Mouse (Mus musculus): ENCODE results near the gene Frmd4b. TPM values are rescaled to one million over a fixed set of nuclear protein-coding genes. Genes with fewer than 3 reads are reported as not detected.
"Not testable (repeated sequence)": the region's sequence is repeated elsewhere in the genome, so short reads cannot be mapped to it uniquely, and the experiment has no call there.

The Frmd4b gene
- polyA plus RNA-seq, 2 experiments from 2014 or later, result 12.0 to 12.1 TPM

DNA sequence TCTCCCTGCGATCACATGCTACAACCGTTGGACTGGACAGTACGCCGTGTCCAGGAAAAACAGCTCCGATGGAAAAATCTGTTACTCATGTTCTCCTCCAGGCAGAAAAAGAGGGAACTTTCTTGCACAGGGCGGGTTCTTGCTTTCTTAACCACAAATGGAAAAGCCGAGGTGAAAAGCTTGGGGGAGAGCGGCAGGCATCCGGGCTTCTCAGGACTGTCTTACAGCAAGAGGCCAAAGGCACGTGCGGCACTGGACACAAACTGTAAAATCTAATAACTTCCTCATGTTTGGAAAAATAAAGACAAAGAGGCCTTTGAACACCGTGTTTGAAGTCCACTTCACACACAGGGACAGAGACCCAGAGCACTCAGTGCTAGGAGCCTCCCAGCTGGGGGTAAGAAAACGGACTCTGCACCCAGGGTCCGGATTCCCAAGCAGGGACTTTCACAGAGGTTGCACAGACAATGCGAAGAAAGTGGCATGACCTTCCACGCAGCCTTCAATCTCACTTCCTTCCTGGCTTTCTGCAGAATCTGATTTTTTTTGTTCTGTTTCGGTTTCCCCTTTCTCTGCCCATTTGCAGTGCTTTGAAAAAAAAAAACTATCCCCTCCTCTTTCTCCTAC lies 153.3 kb downstream of the Frmd4b start:
- ATAC-seq, result peak; percentile 90

DNA sequence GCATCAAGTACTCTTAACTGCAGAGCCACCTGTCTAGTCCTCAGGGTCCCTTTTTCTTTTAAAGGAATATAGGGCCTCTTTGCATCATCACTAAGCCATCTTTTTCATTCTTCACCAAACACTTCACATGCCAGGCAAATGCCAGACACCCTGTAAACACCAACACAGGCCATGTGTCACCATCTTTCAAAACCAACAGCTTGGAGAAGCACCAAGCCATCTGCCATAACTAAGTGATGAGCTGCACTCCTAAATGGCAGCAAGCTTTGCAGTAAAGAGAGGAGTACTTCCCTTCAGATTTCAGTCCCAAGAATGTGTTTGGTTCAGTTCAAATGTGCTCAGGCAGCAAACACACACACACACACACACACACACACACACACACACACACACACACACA lies 154.9 kb downstream of the Frmd4b start:
- no peak for ATAC-seq

DNA sequence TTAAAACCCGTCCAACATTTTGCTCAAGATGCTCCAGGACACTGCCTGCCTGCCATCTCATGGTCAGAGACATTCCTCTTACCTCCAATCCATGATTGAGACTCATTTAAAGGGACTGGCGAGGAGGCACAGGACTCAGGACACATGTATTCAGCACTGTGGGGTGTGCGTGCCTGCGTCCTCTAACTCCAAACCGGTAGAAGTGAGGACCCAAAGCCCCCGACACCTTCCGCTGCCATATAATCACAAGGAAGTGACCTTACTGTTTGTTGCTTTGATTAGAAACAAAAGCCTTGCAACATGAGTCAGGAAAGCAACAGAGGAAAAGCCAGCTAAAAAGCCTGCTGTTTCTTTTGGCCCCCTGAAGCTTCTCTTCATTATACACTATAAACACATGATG lies 158.2 kb downstream of the Frmd4b start:
- ATAC-seq, result no peak

DNA sequence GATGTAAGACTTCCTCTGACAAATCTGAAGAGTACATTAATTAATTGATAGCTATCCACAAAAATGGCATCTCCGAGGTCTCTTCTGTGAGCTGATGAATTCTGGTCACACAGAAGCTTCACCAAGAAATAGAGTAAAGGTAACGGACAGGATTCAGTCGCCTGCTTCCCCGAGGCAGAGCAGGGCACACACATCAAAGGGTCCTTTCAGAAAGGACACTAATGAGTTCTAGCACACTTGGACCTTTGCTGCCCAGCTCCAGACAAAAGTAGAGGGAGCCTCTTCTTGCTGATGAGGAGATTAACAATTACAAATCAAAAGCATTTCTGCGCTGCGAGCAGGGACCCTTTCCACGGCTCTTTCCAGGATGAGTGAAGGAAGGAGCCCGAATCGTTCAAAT lies 159.0 kb downstream of the Frmd4b start:
- ATAC-seq, result no peak

DNA sequence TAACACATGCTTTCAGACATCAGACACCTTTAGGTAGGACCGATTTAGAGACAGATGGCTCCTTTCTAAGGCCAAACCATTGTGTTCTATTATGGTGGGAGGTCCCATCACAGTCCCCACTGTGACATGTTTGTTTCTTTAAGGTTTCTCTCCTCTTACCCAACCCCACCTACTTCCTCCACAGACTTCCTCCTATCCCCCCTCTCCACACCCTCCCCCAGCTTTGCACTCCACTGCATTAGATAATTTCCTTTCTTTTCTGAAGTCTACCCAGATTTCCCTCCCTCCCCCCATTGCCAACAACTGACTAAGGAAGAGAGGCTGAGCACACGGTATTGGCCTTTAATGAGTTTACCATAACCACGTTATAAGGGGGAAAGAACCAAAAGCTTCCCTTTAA lies 159.4 kb downstream of the Frmd4b start:
- ATAC-seq, result peak; percentile 90

DNA sequence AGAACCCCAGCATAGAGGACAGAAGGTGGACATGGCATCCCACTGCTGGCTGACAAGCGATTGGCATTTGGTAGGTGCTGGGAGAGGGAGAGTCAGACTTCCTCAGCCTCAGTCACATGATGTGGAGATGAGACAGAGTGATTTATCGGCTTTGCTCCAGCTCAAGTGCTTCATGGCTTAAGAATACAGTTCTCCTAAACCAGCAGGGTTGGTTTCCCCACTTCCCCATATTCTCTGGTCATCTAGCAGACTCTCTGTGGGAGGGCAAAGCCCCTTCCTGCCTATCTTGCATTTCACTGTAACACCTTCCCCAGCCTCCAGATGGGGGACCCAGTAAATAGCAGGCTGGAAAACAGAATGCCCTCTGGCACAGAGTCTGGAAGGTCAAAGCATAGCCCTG lies 160.1 kb downstream of the Frmd4b start:
- ATAC-seq, result no peak

DNA sequence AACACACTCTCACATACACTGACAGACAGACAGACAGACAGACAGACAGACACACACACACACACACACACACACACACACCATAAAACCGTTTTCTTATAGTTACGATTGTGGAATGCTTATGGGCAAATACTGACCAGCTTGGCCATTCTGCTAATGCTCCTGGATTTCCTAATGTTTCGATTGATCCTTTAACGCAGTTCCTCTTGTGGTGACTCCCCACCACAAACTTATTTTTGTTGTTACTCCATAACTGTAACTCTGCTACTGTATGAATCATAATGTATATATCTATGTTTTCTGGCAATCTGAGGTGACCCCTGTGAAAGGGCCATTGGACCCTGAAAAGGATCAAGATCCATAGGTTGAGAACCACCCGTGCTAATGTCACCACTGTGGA lies 165.1 kb downstream of the Frmd4b start:
- ATAC-seq, result no peak

DNA sequence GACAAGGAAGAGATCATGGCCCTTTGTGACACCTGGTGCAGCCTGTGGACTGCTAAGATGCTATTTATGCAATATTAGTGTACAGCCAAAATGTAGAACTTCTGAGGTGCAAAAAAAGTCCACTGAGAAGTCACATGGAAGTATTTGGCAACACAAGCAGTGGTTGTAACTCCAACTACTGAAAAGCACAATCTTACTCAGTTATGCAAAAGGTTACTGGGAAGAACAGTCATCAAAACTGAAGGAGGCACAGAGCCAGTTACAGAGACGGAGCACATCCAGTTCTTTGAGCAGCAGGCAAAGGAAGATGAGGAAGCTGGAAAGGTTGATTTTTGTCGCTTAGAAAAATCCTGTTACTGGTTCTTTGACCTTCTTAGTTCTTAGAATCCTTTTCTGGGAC lies 167.5 kb downstream of the Frmd4b start:
- no peak for ATAC-seq

DNA sequence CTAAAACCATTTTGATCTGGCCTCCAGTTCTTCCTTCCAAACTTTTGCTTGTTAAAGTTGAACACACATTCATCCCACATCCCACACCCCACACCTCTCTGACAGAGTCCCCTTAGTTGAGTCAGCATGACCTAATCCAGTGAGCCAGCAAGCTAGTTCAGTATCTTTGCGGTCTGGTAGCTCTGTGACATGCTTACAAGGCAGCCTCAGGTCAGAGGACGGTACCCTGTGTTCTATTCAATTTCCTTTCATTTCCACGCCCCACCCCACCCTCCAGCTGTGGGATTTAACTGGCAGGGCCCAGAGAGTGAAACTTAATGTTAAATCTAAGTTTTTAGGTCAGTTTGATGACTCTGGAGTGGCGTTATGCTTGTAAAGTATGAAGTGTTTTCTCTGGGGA lies 170.3 kb downstream of the Frmd4b start:
- ATAC-seq, result peak; percentile 41

DNA sequence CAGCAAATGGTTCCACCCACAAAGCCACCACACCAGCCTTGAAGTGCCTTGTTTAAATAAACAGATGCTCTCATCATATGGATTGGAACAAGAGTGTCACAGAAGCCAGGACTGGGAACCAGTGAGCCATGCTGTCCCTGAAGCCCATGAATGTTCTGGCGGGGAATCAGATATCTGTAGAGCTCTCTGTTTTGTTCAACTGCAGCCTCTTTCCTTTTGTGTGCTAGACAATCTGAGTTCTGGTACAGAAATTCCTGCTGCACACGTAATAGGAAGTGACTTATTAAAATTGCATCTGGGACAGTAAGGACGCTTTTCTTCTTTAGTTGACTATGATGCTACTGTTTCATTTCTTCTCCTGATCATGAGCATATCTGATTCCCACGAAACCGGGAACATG lies 173.2 kb downstream of the Frmd4b start:
- no peak for ATAC-seq

DNA sequence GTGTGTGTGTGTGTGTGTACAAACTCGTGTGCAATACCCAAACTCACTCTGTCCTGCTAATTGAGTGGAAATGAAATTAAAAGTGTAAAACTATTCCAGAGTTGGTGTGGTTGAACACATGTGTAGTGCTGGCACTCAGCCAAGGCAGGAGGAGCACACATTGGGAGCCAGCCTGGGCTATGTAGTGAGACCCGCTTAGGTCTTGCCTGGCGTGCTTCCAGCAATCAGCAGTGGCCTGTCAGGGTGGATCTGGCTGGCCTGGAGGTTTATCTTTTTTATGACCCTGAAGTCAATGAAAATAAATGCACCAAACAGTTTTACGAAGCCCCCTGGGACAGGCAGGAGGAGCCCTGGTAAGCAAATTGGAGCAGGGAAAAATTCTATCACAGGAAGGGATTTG lies 173.8 kb downstream of the Frmd4b start:
- ATAC-seq, result no peak

DNA sequence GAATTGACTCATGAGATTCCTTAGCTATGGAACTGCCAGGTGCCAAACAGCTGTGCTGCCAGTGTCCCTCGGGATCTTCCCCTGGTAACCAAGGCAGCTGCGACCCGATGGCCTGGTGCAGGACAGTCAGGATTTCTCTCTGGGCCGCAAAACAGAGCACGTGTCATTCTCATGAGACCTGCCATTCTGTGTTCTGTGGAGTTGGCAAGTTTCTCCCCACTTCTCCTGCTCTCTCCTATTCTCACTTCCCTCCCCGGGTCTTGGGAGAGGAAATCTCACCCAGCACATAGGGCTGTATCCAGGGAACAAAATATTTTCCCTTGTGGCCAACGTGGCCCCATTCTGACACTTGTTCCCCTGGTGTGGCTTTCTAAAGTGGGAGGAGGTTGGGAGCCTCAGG lies 176.0 kb downstream of the Frmd4b start:
- no peak for ATAC-seq

DNA sequence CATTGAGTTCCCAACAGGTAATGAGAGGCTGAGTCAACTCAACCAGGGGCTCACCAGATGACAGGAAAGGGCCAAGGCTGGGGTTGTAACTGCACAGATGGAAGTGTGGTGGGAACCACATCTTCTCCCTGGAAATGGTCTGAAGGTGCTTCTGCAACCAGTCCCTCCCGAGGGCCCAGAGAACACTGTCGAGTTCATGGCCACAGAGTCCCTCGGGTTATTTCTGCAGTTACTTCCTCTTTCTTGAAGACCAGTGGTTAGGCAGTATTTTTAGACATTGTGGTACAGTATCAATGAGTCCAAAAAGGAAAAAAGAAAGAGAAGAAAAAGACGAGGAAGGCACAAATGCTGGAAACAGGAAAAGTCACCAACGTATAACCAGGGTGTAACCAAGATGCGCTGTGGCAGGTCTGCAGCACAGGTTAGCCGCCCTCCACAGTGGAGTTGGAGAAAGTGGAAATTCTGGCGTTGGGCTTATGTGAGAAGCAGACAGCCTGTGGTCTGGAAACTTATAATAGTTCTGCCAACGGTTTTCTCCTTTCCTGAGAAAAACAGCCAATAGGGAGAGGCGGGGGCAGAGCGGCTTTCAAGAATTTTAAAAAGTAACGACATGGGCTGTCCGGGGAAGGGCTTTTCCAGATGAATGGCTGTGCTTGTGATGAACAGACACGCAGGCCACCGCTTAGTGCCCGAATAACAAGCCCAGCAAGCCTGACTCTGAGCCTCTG lies 178.3 kb downstream of the Frmd4b start:
- no peak for ATAC-seq

DNA sequence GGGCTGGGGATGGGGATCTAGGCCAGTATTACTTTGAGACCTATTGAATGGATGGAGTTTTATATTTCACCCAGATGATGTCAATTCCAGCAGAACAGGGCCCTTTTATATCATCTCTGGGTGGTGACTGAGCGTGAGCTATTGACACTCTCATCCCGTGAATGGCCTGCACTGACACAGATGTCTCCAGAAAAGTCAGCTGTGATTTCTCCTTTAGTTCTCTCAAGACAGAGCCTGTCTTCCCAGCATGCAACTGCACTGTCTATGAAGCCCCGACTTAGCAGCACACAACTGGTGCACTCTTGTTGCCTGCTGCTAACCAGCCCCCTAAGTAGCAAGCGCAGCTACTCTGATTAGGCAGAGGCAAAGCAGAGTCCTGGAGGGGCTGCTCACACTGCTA lies 182.6 kb downstream of the Frmd4b start:
- ATAC-seq, result no peak

DNA sequence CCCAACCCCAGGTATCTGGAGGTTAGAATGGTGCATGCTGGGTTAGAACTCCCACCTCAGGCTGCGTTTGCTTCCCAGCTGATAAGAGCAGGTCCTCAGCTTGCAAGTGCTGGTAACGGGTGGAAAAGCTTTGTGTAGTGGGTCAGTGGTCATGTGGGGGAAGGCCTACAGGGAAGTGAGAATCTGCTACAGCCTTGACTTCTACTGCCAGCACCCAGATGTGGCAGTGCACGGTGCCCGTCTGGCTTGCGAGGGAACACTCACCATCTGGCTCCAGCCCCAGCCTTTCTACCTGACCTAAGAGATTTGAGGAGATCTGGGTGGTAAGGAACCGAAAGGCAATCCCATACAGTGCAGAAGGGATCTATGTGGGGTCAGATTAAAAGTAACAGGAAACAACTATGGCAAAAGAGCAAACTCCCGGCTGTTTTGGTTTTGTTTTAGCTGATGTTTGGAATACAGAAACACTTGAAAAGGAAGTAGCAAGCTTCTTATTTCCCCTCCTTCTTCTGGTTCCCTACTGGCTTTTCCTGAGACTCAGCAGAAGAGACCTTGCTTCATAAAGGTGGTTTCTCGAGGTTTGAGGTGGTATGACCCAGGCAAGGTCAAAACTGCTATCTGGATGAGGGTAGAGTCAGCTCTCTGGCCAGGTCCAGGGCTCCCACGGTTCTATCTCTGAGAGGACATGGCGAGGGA lies 185.9 kb downstream of the Frmd4b start:
- ATAC-seq, result no peak

DNA sequence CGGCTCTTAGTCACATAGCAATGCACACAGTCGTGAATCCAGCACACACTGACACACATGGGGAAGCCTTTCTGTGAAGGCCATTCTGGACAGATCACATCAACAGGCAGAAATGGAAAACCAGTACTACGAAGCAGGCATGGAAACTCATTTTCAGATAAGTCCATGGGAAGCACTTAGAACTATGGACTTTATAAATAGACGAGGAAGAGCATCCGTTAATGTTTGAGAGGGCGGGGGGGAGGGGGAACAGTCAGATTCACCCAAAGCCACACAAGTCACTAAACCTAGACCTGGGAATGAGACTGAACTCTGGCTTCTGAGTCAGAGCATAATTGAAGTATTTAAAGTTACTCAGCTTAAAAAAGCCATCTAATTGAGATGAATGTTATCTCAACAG lies 186.8 kb downstream of the Frmd4b start:
- no peak for ATAC-seq

DNA sequence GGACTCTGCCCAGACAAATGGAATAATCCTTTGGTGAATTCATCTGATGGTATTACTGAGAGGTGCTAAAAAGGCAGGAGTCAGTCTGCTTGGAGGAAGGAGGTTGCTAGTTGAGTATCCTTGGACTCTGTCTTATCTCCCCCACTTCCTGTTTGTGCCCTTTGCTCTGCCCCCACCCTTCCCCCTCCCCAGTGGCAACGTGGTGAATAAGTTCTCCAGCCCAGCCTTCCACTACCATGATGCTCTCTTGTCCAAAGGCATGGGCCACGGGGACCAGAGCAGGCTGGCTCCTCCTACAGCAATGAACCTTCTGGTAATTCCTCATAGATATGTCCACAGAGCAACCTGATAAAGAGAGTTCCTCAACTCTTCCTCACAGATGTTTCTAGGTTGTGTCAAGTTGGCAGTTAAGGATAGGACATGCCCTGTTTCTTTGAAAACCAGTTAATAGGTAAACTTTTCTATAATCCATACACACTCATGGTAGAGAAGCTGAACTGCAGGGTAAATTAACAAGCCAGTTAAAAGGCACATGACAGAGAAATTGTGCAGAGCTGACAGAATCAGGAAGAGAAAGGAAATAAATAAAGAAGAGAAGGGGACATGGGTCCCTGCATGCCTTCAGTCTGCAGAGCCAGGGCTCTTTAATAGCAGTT lies 187.5 kb downstream of the Frmd4b start:
- peak; percentile 39 for ATAC-seq

DNA sequence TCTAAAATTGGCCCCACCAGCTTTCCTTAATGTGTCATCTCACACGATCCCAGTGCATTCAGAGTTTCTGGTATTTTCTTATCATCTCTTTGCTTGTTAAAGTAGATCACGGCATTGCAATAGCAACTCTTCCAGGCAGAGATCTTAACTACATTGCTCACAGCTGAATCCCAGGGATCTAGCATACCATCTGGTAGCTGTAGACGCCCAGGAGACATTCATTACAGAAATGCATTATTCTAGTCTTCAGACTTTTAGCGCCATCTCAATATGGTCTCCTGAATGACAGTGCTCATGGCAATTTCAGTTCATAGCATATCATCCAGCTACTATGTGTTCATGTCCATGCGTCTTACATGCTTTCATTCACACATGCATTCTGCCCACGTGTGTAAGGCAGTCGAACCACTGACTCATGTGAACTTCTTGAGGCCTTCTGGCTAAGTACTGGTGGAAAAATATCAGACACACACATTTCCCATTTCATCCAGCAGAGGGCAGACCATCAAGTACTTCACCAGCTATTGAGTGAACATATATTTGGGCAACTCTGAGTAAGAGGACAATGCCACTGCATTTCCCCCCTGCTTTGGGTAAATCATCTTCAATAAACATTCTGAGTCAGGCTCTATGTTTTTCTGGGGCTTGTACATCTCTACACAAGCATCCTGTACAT lies 197.4 kb downstream of the Frmd4b start:
- peak; percentile 75 for ATAC-seq

DNA sequence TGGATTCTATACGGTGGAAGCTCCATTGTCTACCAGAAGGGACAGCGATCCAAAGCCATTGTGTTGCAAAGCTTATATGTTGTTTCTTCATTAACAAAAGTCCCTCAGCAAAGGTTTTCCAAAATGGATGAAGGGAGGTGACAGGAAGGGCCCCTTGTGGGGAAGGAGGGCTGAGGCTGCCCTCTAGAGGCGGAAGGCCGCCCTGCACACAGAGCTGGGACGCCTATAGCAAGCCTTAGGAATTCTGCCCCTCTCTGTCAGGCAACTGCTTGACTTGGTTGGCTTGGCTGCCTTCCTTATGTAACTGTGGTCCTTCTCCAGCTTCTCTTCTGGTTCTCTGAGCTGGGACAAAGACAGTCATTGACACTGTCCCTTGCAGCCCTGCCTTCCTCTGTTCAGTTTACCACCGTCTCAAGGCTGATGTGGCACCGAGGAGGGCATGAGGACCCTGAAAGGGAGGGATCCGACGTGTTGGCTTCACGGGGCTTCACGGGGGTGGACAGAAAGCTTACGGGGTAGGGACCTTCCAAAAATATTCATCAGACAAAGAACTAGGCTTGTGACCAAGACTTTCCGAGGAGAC lies 200.3 kb downstream of the Frmd4b start:
- peak; percentile 90 for ATAC-seq

DNA sequence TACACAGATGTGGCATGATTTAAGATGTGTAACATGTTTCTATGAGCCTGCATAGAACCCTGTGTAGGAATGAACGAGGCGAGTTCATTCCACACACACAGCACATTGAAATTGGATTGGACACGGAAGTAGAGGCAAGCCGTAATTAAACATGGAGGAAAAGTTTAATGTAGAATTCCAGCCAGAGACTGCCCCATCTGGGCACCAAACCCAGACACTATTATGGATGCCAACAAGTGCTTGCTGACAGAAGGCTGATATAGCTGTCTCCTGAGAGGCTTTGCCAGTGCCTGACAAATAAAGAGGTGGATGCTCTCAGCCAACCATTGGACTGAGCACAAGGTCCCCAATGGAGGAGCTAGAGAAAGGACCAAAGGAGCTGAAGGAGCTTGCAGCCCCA lies 201.8 kb downstream of the Frmd4b start:
- not testable (repeated sequence) for ATAC-seq

DNA sequence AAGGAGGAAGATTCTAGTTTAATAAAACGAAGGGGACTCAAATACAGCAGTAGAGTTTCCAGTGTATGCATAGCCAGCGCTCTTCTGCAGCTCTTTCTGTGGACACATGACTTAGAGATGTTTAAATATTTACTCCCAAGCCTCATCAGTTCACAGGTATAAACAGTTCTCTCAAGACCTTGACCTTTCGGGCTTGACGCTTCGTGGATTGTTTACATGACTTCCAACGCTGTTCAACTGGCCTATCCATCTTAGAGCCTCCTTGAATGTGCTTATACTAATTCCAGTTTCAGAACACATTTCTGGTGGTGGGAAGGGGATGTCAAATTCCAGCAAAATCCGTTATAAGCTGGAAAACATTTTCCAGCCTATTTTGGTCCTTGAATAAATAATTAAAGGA lies 203.9 kb downstream of the Frmd4b start:
- no peak for ATAC-seq

DNA sequence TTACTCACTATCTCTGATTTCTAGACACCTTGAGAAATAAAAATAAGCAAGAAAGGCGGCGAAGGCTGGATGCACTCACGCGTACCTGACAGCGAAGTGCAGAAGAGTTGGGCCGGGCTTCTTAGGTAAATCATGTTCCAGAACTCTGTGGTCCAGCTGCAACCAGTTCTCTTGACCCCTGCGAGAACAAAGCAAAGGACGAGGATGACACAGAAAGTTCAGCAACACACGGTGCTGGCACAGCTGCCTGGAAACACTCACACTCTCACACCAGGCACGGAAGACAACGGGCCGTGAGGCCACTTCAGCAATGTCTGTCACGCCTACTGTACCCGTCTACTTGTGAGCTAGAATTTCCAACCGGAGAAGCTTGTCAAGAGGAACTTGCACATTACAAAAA lies 204.9 kb downstream of the Frmd4b start:
- no peak for ATAC-seq

DNA sequence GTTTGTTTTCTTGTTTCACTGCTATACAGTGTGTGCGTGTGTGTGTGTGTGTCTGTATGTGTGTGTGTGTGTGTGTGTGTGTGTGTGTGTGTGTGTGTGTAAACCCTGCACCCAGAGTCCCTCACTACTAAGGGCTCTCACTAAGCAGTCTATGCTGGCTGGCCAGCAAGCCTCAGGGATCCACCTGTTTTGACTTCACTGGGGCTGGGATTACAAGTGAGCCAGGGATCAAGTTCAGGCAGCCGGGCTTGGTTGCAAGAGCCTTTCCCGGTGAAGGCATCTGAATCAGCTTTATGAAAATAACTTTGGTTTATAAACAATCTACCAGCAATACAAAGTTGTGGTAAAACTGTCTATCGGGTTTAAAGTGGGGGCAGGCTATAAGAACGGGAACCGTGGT lies 206.0 kb downstream of the Frmd4b start:
- no peak for ATAC-seq

Measured in CD4-positive, CD25-positive, alpha-beta regulatory T cell, adult 4 months (primary cell).